Mouse (Mus musculus) cerebellum, adult 9-11 months (tissue): ENCODE data around the gene Cyp2d40.
"Not testable (repeated sequence)": the region's sequence is repeated elsewhere in the genome, so short reads cannot be mapped to it uniquely, and the experiment has no call there.

Experiments
- DNase-seq: peaks from one replicate; pipeline ENCODE4 v3.0.0; 2022

Gene Cyp2d40

DNA sequence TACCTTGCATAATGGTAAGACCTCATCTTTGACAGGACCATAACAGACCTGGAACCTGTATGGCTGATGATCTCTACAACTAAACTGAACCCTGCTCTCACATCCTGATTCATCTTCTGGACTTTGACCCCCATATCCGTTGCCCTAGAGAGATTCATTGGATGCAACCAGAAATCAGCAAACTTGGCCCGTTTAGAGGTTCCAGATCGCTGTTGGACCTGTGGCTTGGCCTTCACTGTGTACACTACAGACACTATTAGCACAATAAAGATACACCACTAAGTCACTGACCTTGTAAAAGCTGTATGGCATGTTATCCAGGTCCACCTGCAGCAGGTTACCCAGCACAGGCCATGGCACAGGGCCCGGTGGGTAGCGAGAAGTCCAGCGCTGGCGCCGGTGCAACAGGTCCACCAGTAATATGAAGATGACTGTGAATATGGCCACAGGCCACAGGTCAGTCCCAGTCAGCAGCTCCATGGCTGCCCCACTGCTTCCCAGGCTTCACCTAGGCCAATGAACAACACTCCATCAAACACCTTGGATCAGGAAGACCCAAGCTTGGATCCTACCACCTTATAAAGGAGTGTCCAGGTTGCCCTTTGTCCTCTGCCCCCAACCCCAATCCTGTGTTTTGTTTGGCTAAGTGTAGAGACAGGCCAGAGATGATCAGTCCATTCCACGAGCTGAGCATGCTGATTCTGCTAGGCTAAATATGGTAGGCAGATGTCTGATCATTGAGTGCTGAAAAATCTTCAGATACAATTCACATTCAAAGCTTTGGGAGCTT lies at the start of gene Cyp2d40:
TSS of gene Cyp2d40 (minus strand) at position 553 of the 790 bp plus-strand sequence.
- DNase-seq, result no peak

DNA sequence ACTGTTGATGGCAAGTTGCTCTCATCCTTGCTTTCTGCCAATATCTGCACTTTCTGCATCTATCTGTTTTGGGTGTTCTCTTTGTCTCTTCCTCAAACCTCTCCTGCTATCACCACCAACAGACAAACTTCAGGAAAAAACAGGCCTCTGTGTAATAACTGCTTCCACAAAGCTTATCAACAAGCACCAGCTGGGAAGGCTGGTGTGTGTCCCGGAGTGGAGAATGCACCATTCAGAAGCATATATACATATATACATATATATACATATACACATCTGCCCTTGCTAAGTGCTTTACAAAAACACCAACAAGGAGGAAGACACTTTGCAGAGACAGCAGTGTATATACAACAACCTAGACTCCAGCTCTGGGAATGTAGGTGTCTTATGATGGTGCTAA lies 46.6 kb upstream of the Cyp2d40 start:
- DNase-seq, result no peak

DNA sequence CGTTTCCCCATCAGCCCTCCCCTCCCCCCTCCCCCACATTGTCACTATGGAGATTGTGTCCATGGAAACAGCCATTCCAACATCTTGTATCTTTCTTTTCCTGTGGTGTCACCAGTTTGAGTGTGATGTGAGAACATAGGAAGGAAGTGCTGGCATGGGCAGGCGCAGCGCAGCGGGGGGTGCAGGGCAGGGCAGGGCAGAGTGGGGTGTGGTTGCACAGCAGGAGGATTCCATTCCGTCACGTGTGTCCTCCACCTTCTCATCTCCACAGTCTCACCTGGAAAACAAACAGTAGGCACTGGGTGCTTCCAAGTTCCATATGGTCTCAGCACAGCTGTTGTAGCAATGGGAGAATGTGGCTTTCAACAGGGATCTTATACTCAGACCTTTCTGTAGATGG lies 45.5 kb upstream of the Cyp2d40 start:
- DNase-seq, result no peak

DNA sequence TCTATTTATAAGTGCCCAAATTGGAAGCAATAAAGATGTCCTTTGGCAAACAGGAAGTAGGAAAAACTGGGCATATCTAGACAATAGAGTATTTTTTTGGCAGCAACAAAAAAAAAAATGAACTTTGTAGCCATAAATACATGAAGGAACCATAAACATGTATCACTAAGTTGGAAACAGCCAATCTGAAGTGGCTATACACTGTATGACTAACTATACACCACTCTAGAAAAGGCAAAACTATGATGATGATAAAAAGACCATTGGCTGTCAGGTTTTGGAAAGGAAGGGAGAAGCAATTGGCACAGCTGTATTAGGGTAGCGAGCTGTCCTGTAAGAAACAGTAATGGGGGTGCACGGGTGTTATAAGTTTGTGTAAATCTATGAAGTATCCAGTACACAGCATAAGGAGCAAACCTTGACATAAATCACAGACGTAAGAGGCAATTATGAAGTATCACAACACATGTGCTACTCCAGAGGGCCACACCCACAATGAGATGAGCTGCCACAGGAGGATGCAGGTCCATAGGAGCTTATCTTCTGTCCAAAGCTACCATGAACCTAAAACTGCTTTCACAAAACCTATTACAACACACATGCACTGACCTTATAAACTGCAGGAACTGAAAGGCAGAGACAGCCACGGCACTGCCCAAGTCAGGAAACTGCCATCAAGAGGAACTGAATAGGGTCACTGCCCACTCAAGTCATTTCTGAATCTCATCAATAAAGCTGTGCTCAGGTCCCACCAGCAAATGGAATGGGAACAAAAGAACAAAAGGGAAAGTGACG lies 43.2 kb upstream of the Cyp2d40 start:
- DNase-seq, result no peak

DNA sequence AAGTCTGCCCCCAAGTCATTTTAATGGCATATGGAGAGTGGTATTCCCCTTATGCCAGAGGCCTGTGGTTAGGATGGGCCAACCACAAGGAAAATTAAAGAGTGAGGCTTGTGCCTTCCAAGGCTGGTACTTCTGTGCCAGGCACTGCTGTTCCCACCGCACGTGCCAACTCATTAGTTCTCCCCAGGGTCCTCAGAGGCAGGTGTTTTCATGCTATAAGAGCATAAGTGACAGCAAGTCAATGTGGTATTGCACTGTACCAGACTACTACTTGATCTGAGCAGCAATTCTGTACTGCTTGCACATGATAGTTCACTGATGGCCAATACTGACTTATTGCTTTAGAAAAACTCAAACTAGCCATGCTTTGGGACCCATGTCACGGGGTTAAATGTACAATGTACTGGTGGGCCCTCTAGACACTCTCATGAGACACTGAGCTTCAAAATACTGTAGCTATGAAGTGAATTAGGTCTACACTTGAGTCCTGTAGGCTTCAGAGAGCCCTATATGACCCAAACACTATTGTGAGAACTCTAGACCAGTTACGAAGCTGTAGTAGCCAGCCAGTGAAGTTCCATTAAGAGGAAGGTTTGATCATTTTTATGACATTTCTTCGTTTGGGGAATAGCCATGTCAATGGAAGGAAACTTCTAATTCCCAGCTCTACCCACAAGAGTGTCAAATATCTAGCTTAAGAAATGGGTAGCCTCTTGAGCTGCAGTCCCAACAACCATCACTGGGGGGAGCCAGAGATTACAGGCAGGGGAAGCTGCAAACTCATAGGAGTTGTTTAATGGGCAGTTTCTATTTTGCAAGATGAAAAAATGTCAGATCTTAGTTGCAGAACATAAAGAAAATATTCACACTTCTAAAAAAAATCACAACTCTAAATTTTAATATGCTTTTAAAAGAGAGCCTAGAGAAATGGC lies 41.0 kb upstream of the Cyp2d40 start:
- DNase-seq, result peak; percentile 50

DNA sequence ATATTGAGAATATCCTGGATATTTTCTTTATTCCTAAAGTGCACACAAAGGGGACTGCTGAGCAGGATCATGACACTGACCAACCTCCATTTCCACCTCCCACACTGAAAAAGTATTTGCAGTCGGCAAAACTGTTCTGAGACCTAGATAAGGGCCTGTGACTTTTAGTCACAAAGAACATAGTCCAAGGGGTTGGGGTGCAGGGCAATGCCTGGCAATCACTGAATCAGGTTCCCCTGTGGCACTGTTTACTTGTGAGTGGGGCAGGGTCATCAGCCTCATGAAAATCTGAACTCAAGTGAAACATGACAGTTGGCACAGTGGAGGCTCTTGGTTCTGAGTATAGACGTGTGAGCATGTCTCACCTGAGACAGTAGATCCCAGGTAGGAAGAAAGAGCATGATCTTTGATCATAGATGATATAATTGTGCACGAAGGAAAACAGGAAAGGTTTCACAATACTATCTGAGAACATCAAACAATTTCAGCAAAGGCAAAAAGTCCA lies 32.0 kb upstream of the Cyp2d40 start:
- no peak for DNase-seq

DNA sequence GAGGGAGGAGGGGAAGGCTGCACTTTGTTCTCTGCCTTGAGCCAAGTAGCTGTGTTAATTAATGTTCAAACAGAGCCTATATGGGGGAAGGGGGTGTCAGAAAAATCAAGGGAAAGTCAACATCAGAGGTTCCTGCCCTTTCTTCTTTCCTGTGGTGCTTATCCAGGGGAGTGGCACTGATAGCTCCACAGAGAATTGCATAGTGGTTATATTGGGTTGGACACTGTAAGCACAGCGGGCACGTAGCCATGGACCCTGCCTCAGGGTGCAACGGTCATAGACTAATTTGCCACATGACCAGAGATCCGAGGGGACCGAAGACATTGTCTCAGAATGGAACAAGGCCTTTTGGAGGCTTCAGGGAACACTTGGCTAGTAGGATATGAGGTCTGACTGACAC lies 30.3 kb upstream of the Cyp2d40 start, which contains the start of gene Cyp2d26:
TSS of gene Cyp2d26 (minus strand) at position 18 of the 400 bp plus-strand sequence.
- DNase-seq, result no peak

DNA sequence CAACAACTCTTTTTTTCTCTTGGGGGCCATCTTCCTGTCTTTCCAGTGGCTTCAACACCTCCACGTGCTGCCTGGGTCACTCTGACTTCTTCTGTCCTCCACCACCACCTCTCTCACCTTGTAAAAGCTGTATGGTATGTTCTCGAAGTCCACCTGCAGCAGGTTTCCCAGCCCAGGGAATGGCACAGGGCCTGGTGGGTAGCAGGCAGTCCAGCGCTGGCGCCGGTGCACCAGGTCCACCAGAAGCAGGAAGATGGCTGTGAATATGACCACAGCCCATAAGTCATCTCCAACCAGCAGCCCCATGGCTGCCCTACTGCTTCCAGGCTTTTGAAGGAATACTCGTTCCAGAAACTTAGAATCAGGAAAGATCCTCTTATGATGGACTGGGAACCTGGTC lies 29.9 kb upstream of the Cyp2d40 start:
- no peak for DNase-seq

DNA sequence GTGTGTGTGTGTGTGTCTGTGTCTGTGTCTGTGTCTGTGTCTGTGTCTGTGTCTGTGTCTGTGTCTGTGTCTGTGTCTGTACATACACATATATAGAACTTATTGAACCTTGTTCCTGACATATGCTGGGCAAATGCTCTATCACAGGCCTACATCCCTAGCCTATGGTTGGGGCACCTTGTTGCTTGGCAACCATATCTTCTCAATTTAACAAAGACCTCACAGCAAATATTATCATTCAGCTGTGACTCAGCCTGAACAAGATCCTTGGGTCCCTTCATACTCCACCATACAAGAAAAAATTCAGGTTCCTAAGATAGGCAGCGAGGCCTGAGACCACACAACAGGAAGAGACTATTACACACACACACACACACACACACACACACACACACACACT lies 29.5 kb upstream of the Cyp2d40 start:
- no peak for DNase-seq

DNA sequence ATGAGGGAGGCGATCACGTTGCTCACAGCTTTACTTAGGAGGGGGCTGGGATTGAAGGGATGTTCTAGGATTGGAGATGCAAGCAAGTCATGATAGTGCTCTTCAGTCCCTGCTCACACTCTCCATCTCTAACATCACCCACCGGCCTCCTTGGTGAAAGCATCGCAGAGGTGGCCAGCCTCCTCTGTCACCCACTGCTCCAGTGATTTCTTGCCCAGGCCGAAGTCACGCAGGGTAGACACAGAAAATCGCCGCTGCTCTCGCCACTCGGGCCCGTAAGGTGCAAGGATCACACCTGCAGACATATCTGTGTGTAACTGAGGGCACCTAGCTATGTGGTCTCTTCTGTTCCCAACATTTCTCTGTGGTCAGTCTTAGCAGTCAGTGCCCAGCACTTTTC lies 28.6 kb upstream of the Cyp2d40 start:
- no peak for DNase-seq

DNA sequence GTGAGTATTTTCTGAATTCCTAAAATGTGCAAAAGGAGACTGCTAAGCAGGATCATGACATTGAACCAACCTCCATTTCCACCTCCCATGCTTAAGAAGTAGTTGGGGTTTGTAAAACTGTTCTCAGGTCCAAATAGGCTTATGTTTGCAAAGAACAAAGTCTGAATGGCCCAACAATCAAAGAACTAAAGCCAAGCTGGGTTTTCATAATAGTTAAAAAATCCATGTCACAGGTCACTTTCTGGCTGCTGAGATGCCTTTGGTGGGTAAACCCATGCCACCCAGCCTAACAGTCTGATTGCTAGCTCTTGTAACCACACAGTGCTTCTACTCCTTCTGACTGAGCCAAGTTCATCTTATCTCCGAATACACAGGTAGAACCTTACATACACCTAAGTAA lies 20.6 kb upstream of the Cyp2d40 start:
- no peak for DNase-seq

DNA sequence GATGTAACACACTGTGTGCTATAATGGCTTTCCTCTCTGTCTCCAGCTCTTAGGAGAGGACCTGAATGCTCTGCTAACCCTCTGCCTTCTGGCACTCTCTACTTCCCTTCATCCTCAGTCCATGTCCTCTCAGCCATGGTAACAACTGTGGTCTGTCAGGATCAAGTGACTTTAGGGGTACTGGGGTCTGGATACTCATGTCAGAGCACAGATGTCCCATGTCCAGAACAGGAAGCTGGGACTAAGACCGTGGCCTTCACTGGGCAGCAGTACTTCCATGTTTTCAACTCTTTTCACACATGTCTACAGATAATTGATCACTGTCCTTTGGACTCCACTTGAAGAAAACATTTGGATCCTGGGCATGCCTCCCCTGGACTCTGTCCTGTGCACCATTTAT lies 19.8 kb upstream of the Cyp2d40 start:
- no peak for DNase-seq

DNA sequence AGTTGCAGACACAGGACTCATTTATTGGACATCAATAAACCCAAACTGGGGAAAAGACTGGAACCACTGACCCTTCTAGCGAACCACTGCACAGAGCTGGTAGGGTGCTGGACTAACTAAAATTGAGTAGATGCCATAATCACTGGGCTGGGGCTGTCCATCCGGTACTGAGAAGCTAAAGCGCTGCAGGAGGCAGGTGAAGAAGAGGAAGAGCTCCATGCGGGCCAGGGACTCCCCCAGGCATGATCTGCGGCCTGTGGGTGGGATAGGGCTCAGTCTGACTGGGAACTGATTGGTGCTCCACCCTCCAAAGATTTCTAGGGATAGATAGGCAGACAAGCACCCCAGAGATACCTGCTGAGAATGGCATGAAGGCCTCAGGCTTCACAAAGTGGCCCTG lies 13.9 kb upstream of the Cyp2d40 start:
- DNase-seq, result not testable (repeated sequence)

DNA sequence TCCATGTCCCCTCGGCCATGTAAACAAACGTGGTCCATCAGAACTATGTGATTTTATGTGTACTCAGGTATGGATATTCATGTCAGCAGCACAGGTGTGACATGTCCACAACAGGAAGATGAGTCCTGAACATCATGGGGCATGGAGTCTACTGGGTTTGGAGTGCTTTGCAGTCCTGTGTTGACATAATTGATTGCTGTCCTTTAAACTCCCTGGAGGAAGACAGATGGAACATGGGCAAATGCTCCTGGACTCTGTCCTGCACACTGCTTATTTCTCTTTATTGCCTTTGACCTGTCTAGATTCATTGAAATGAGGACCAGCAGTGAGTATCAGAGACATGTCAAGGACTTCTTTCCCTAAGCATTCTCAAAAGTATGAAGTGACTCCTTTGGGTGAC lies 2.0 kb upstream of the Cyp2d40 start:
- no peak for DNase-seq

DNA sequence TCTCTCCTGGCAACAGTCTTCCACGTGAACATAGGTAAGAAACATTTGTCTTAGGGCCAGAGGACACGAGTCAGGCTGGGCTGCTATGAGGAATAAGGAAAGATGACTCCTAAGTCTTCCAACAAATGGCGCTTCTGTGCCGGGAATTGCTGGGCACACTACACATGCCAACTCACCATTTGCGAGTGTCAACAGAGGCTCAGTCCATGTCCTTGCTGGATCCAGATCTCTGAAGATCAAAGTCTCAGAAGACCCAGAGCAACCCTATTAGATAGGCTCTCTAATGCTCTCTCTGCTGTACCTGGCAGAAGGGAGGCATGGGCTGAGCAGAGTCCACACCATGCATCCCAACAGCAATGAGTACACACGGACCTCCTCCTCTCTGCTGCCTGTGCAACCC lies 898 bp upstream of the Cyp2d40 start:
- DNase-seq, result no peak

DNA sequence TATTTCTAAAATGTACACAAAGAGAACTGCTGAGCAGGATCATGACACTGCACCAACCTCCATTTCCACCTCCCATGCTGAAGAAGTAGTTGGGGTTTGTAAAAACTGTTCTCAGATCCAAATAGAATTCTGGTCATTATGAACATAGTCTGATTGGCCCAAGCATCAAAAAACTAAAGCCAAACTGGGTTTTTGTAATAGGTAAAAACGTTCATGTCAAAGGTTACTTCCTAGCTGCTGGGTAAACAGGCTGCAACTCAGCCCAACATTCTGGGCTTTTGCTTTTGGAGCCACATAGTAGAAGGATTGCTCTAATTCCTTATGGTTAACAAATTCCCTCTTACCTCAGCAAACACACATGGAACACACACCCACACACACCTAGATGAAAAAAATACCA lies 15.8 kb downstream of the Cyp2d40 start:
- DNase-seq, result no peak

DNA sequence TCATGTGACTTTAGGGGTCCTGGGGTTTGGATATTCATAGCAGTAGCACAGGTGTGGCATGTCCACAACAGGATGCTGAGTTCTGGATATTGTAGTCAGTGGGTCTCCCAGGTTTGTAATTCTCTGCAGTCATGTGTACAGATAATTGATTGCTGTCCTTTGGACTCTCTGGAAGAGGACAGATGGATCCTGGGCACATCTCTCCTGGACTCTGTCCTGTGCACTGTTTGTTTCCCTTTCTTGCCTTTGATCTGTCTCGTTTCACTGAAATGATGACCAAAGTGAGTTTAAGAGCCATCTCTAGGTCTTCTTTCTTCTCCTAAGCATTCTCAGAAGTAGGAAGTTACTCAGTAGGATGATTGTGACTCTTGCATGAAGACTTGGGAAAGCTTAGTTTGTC lies 16.5 kb downstream of the Cyp2d40 start:
- DNase-seq, result no peak

DNA sequence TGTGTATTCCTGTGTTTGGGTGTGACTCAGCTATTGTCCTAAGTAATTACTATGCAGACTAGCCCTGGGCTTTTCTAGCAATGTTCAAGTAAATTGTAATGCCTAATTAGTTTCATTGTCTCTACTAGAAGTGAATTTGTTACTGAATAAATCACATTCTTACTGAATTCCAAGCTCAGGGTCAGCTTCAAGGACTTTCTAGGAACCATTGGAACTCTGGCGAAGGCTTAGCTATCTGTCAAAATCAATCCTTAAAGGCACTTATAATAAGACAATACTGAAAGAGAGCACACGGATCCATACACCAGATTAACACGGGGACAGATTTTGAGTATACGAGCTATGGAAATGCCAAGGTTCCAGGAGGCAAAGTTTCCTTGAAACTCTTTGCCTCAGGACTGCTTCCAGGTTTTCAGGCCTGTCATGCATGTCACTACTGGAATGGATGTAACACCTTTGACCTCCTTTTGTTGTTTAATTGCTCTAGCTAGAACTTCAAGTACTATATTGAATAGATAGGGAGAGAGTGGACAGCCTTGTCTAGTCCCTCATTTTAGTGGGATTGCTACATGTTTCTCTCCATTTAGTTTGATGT lies 30.6 kb downstream of the Cyp2d40 start:
- DNase-seq, result not testable (repeated sequence)
